Mouse (Mus musculus): ENCODE measurements around the gene Gm3739.
"Not testable (repeated sequence)": the region's sequence is repeated elsewhere in the genome, so short reads cannot be mapped to it uniquely, and the experiment has no call there.

The Gm3739 gene

GRCm38 (mm10) chr14:7314661-7315060 is at the start of gene Gm3739:
Gene Gm3739, minus strand, starts transcription at chr14:7315049.
- in situ Hi-C loops (cut with MboI): not testable (repeated sequence)

- in situ Hi-C loops (cut with MboI): not testable (repeated sequence)
Observed at GRCm38 (mm10) chr14:7332295-7332694, 17.4 kb upstream of the Gm3739 start, which contains the start of gene Gm5797. Gene Gm5797, minus strand, starts transcription at chr14:7332395.

GRCm38 (mm10) chr14:7315093-7315492 is 244 bp upstream of the Gm3739 start:
- in situ Hi-C loops (cut with MboI): not testable (repeated sequence)

GRCm38 (mm10) chr14:7264614-7265013 is 50.2 kb downstream of the Gm3739 start, which contains the start of gene Gm3727:
Gene Gm3727, minus strand, starts transcription at chr14:7264714.
- in situ Hi-C loops (cut with MboI): not testable (repeated sequence)
